Mouse (Mus musculus) intestine, postnatal 0 days (tissue): ENCODE measurements around the gene Btg3. TPM values are rescaled to one million over a fixed set of nuclear protein-coding genes. Genes with fewer than 3 reads are reported as not detected.

Source experiments
- ATAC-seq: fragments of 200-750 bp; cut with Nextera tagmentation; 2 replicates; pipeline ENCODE4 v1.8.0; 2017; ENCODE audit warnings: mild to moderate bottlenecking, moderate TSS enrichment, moderate library complexity
- H3K27ac ChIP-seq: fragments of 300-500 bp; sonication (generic); 2 replicates; pipeline ENCODE4 v1.5.1; 2014; ENCODE audit warnings: mild to moderate bottlenecking, low read depth, low read length, moderate library complexity
- H3K27me3 ChIP-seq: fragments of 300-500 bp; sonication (generic); replicated peaks from 2 replicates; pipeline ENCODE4 v1.6.1; 2014; ENCODE audit warnings: low read length, mixed read lengths; ENCODE audit not compliant: control insufficient read depth, insufficient read depth
- H3K36me3 ChIP-seq: fragments of 300-500 bp; sonication (generic); 2 replicates; pipeline ENCODE4 v1.6.1; 2014; ENCODE audit warnings: mild to moderate bottlenecking, moderate library complexity; ENCODE audit not compliant: control insufficient read depth, insufficient read depth
- H3K4me1 ChIP-seq: fragments of 300-500 bp; sonication (generic); replicated peaks from 2 replicates; pipeline ENCODE4 v1.6.1; 2014; ENCODE audit warnings: antibody characterized with exemption, low read length, mixed read lengths; ENCODE audit not compliant: control insufficient read depth, insufficient read depth
- H3K4me2 ChIP-seq: fragments of 300-500 bp; sonication (generic); replicated peaks from 2 replicates; pipeline ENCODE4 v1.6.1; 2014; ENCODE audit warnings: low read depth, mild to moderate bottlenecking, moderate library complexity
- H3K4me3 ChIP-seq: fragments of 300-500 bp; sonication (generic); 2 replicates; pipeline ENCODE4 v1.5.1; 2014; ENCODE audit warnings: low read depth, low read length
- H3K9ac ChIP-seq: fragments of 300-500 bp; sonication (generic); 2 replicates; pipeline ENCODE4 v1.6.1; 2014; ENCODE audit warnings: mild to moderate bottlenecking, low read depth, low read length
- H3K9me3 ChIP-seq: fragments of 300-500 bp; sonication (generic); 2 replicates; pipeline ENCODE4 v1.6.1; 2016; ENCODE audit warnings: mixed run types; ENCODE audit not compliant: control insufficient read depth
- CTCF ChIP-seq: sonication (generic); IDR thresholded peaks from 2 replicates; pipeline ENCODE4 v1.5.1; 2016; ENCODE audit warnings: low read depth, mild to moderate bottlenecking, control low read depth, antibody characterized with exemption, moderate library complexity
- WGBS: fragments of 180-500 bp; shearing (Covaris S2); extraction: QIAGEN DNeasy Blood & Tissue Kit; methylation state at CpG from one replicate; pipeline ENCODE4 v1.1.7; 2014; 5-methylcytosine and 5-hydroxymethylcytosine counted together
- polyA plus RNA-seq: library from polyadenylated mRNA; unstranded; fragments of >200 nt; fragmentation: Nextera tagmentation; extraction: Ambion mirVana; gene quantifications from 2 replicates; pipeline ENCODE4 v1.2.1, GENCODE M21; 2015

Gene Btg3
- polyA plus RNA-seq, 1 experiment from 2014 or later: 25.5 TPM

DNA sequence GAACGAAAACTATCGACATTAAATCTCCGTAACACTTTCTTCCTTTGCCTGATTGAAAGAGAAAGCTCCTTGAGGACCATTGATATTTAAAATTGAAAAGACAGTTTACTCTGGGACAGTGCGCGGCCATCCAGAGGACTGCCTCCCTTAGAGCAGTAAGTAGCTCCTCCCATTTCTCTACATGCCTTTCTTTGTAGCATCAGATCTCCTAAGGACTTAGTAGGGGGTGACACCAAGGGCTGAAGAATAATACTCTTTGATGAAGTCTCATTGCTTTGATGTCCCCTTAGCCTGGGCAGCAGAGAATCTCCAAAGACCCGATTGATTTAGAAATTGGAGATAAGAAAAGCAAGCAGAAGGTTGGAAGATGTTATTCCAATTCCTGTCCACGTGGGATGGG, 55.4 kb downstream of the Btg3 start:
- Histone ChIP-seq H3K27ac (no peak overlapping the region), H3K27me3 (no peaks in the 10 kb centered on the region), H3K4me1 (no peaks in the 10 kb centered on the region), H3K4me3 (no peak overlapping the region), H3K9ac (no peak overlapping the region), H3K9me3 (no peaks in the 10 kb centered on the region), H3K4me2 (no peak overlapping the region), H3K36me3 (peaks cover 5% of the 10 kb centered on the region; the same call in 1 of the 2 replicates)
- no peak for ATAC-seq
- TF ChIP-seq CTCF: no peak
- 24% methylated on average over 7 of the region's 7 CpGs for WGBS

DNA sequence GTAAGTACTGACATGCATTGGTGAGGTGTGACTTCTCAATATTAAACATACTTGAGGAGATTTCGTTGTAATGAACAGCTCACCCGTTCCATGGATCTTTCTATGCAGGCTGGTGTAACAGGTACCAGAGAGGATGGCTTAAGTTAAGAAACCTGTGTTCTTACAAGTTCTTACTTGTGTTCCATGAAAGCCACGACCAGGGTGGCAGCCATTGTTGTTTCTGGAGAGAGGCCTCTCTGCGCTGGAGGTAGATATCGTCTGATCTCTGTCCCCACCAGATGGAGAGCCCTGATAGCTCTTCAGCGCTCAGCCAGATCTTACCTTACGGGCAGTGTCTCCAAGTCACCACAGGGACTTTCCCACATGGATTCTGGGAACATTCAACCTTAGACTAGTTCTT, 57.3 kb downstream of the Btg3 start:
- Histone ChIP-seq H3K4me1 (no peaks in the 10 kb centered on the region), H3K9ac (no peak overlapping the region), H3K4me2 (no peak overlapping the region), H3K27ac (no peak overlapping the region), H3K4me3 (no peak overlapping the region), H3K9me3 (no peaks in the 10 kb centered on the region), H3K27me3 (no peaks in the 10 kb centered on the region), H3K36me3 (no peaks in the 10 kb centered on the region)
- no peak for ATAC-seq
- TF ChIP-seq CTCF: no peak
- 62% methylated on average over 7 of the region's 7 CpGs for WGBS

DNA sequence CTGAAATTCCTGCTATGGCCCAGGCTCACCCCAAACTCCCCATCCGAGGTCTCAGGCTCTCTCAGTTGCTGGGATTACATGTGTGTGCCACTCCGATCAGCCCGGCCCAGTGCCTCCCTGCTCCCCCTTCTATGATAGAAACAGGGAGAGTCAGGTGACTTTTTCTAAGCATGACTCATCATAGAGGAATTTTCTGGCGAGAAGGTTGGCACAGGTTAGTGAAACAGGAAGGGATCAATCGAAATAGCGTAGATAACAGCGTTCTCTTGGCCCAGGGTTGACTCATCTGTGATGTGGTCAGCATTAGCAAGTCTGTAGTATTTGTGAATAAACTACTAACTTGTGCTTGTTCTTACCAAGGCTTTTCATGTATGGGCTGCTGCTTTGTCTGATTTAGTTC, 59.0 kb downstream of the Btg3 start:
- no peaks in the 10 kb centered on the region for H3K27me3 ChIP-seq
- H3K4me3 ChIP-seq: no peak overlapping the region
- no peak for TF ChIP-seq CTCF
- peak; percentile 88 for ATAC-seq
- H3K27ac ChIP-seq: peak overlapping the region; percentile 64
- H3K9ac ChIP-seq: no peak overlapping the region
- 27% methylated on average over 7 of the region's 7 CpGs for WGBS
- H3K9me3 ChIP-seq: no peaks in the 10 kb centered on the region
- no peaks in the 10 kb centered on the region for H3K36me3 ChIP-seq
- H3K4me2 ChIP-seq: 0 out of 2 replicates have a peak overlapping the region, but pooled peaks have one; percentile 24
- no peaks in the 10 kb centered on the region for H3K4me1 ChIP-seq

DNA sequence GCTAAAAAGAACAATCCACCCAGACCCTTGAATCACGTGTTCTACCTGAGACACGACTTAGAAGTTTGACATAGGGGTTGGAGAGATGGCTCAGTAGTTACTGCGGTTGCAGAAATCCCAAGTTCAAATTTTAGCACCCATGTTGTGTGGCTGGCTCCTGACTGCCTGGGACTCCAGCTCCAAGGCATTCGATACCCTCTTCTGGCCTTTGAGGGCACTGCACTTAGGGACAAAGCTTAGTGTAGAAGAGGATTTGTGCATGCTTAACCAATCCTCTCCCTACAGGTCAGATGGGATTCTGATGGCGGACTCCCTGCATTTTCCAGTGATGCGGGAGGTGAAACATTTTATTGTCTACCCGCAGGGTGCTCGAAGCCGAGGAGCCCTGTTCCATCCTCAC, 60.1 kb downstream of the Btg3 start:
- Histone ChIP-seq H3K4me2 (no peak overlapping the region), H3K4me3 (no peak overlapping the region), H3K9me3 (no peaks in the 10 kb centered on the region), H3K4me1 (no peaks in the 10 kb centered on the region), H3K9ac (no peak overlapping the region), H3K27me3 (no peaks in the 10 kb centered on the region), H3K27ac (no peak overlapping the region), H3K36me3 (no peaks in the 10 kb centered on the region)
- 88% methylated on average over 9 of the region's 9 CpGs for WGBS
- TF ChIP-seq CTCF: peak; percentile 85
- no peak for ATAC-seq

DNA sequence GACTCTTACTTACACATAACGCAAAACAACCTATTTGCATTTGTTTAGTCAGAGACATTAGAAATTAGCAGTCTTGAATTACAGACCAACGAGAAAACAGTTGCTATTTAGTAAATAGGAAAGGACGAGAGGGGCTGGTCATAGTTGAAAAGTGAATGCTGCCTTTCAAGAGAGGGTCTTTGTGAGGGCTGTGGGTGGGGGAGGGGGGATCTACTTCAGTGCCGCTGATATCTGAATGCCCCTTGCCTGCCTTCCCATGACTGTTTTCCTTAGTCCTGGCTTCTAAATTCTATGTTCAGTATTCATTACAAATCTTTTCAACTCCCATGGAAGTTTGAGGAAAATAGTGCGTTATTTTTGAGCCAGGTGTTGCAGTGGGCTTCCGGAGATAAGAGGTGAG, 63.0 kb downstream of the Btg3 start:
- no peak overlapping the region for H3K4me2 ChIP-seq
- TF ChIP-seq CTCF: no peak
- H3K4me1 ChIP-seq: no peaks in the 10 kb centered on the region
- no peak overlapping the region for H3K27ac ChIP-seq
- ATAC-seq: no peak
- no peak overlapping the region for H3K4me3 ChIP-seq
- H3K9me3 ChIP-seq: no peaks in the 10 kb centered on the region
- no peak overlapping the region for H3K9ac ChIP-seq
- no peaks in the 10 kb centered on the region for H3K36me3 ChIP-seq
- no peaks in the 10 kb centered on the region for H3K27me3 ChIP-seq
- WGBS: 80% methylated on average over 6 of the region's 6 CpGs

DNA sequence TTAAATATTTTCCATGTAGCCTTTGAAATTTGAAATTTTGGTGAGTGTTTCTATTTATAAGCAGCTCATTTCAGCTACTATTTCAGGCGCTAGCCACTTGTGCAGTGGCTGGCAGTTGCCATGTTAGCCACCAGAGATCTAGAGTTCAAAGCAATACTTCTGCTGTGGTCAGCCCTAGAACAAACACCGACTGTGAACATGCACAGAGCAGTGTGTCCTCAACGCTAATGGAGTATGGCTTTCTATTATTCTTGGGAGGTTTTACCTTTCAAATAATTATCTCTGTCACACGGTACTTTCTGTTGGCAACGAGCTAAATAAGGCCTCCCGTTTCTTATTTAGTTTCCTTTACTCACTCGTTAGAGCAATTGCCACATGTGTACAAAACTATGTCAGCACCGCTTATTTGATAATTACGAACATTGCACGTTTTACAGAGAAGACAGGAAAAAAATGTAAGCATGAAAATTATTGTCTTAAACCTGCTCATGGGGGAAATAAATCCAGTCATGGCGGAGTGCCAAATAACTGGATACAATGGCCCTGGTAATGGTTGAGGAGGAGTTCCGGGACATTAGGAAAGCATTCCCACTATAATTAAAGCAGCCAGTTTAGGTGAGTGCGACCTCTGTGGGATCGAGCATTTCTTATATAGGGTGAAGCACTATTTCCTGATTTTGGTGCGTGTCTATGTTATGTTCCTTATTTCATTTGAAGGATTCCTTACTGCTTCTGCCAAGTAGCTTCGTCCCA, 63.7 kb downstream of the Btg3 start:
- Histone ChIP-seq H3K9ac (no peak overlapping the region), H3K36me3 (no peaks in the 10 kb centered on the region), H3K4me3 (no peak overlapping the region), H3K27me3 (no peaks in the 10 kb centered on the region), H3K4me2 (no peak overlapping the region), H3K27ac (no peak overlapping the region), H3K4me1 (no peaks in the 10 kb centered on the region), H3K9me3 (no peaks in the 10 kb centered on the region)
- 62% methylated on average over 16 of the region's 16 CpGs for WGBS
- ATAC-seq: no peak
- no peak for TF ChIP-seq CTCF
